ENCODE assay signal across 8 mouse cellular contexts in the genomic region with DNA sequence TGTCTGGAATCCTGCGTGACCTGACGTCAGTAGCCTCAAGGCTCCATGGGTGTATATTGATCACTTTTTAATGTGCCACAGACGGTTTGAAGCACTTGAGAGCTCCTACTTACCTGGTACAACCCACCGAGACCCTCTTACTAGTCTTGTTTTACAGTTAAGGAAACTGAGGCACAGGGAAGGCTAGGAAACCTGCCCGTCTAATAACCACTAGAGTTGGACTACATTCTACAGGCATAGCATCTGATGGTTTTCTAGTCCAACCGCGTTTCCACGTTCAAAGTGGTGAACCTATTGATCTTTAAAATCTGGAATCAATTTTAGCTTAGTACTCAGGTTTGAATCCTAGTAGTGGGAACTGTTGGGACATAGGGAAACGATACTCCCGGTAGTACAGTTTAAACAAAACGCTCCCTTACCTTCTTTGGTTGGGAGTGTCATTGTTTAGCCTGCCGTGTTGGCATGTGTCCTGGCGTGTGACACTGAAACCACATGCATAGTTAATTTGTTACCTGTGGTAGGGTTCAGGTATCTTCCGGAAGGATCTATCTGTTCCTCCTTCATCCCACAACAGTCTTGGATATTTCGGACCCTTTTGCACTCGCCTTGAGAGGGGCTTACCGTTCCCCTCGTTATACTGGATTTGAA. TPM values are rescaled to one million over a fixed set of nuclear protein-coding genes. Genes with fewer than 3 reads are reported as not detected.
A peak's percentile ranks its signal among the peaks of the same experiment; 100 is the strongest.
DNase-seq lines count a peak whose midpoint lies in the region; ATAC-seq and TF ChIP-seq lines count a peak whose summit lies in the region.

No protein-coding gene starts in this region.

- no peak for TF ChIP-seq CTCF in midbrain, postnatal 0 days (IDR thresholded peaks at IDR 0.05)

- no peak for DNase-seq in neural tube, embryonic 11.5 days (ENCODE audit: low spot score)
- no peak for DNase-seq in neural tube, embryonic 10.5 days (ENCODE audit: extremely low spot score, low spot score)
- DNase-seq in kidney, adult 9 months: peak; percentile 57
- DNase-seq in midbrain, postnatal 0 days (ENCODE audit: low spot score): no peak
- DNase-seq in B cell, adult 2 months: no peak
- DNase-seq in right cerebral cortex, postnatal 25 days: no peak
- DNase-seq in adrenal gland, postnatal 4 days (ENCODE audit: low spot score in 2 of 2): no peak

- peak overlapping the region; percentile 48 for H3K4me2 ChIP-seq in neural tube, embryonic 11.5 days (ENCODE audit: low read depth)
- peak overlapping the region; percentile 71 for H3K4me2 ChIP-seq in forebrain, embryonic 12.5 days
- H3K4me2 ChIP-seq in midbrain, postnatal 0 days (ENCODE audit: low read depth, low read length, poor library complexity, severe bottlenecking): peak overlapping the region; percentile 65

- H3K27me3 ChIP-seq in neural tube, embryonic 11.5 days (ENCODE audit: control insufficient read depth, insufficient read depth, low read length): no peaks in the 10 kb centered on the region
- no peaks in the 10 kb centered on the region for H3K27me3 ChIP-seq in forebrain, embryonic 12.5 days
- H3K27me3 ChIP-seq in midbrain, postnatal 0 days (ENCODE audit: insufficient read depth, low read length): no peaks in the 10 kb centered on the region

- peak overlapping the region; percentile 98 for H3K9ac ChIP-seq in neural tube, embryonic 11.5 days (ENCODE audit: low read length)
- H3K9ac ChIP-seq in forebrain, embryonic 12.5 days: peak overlapping the region; percentile 93
- H3K9ac ChIP-seq in midbrain, postnatal 0 days (replicated peaks; ENCODE audit: low read length, poor library complexity, severe bottlenecking): peak overlapping the region; percentile 92

- peak overlapping the region; percentile 89 for H3K4me3 ChIP-seq in neural tube, embryonic 11.5 days (ENCODE audit: low read depth, low read length)
- peak overlapping the region; percentile 96 for H3K4me3 ChIP-seq in forebrain, embryonic 12.5 days (replicated peaks)
- H3K4me3 ChIP-seq in midbrain, postnatal 0 days (ENCODE audit: low read depth, low read length): peak overlapping the region; percentile 78

- H3K9me3 ChIP-seq in neural tube, embryonic 11.5 days (ENCODE audit: control insufficient read depth, low read length): no peaks in the 10 kb centered on the region
- H3K9me3 ChIP-seq in forebrain, embryonic 12.5 days: no peaks in the 10 kb centered on the region
- H3K9me3 ChIP-seq in midbrain, postnatal 0 days (ENCODE audit: low read length): no peaks in the 10 kb centered on the region

- H3K36me3 ChIP-seq in neural tube, embryonic 11.5 days (ENCODE audit: control insufficient read depth, insufficient read depth, low read length): no peaks in the 10 kb centered on the region; the same call in 1 of the 2 replicates
- peaks cover 22% of the 10 kb centered on the region for H3K36me3 ChIP-seq in forebrain, embryonic 12.5 days (replicated peaks)
- peaks cover 13% of the 10 kb centered on the region; the same call in 1 of the 2 replicates for H3K36me3 ChIP-seq in midbrain, postnatal 0 days (ENCODE audit: insufficient read depth, low read length)

- 33% methylated on average over 18 of the region's 18 CpGs for WGBS in neural tube, embryonic 11.5 days
- 24% methylated on average over 18 of the region's 18 CpGs for WGBS in forebrain, embryonic 12.5 days
- WGBS in midbrain, postnatal 0 days: 26% methylated on average over 18 of the region's 18 CpGs

- H3K4me1 ChIP-seq in neural tube, embryonic 11.5 days (ENCODE audit: control insufficient read depth, insufficient read depth, low read length): peaks cover 5% of the 10 kb centered on the region; the same call in 1 of the 2 replicates
- peaks cover 17% of the 10 kb centered on the region for H3K4me1 ChIP-seq in forebrain, embryonic 12.5 days
- H3K4me1 ChIP-seq in midbrain, postnatal 0 days (ENCODE audit: insufficient read depth, low read length): peaks cover 4% of the 10 kb centered on the region

- peak overlapping the region; percentile 95 for H3K27ac ChIP-seq in neural tube, embryonic 11.5 days (ENCODE audit: low read depth, low read length)
- peak overlapping the region; percentile 97 for H3K27ac ChIP-seq in forebrain, embryonic 12.5 days
- peak overlapping the region; percentile 83 for H3K27ac ChIP-seq in midbrain, postnatal 0 days (ENCODE audit: low read depth, low read length)

- no peak for ATAC-seq in neural tube, embryonic 11.5 days (ENCODE audit: insufficient read depth, low FRiP score, low TSS enrichment)
- ATAC-seq in forebrain, embryonic 12.5 days (ENCODE audit: low FRiP score): no peak
- ATAC-seq in midbrain, postnatal 0 days (ENCODE audit: low FRiP score): no peak

RNA-seq across cellular contexts. Expression of gene Nhlrc2, which starts 1.1 kb away (rescaled TPM):
- 12.7 and 13.9 TPM in 2 replicates for polyA plus RNA-seq in neural tube, embryonic 11.5 days (2014; fragmentation: Nextera tagmentation; extraction: Ambion mirVana)
- polyA plus RNA-seq in forebrain, embryonic 12.5 days (2016; fragmentation: Nextera tagmentation; extraction: Ambion mirVana): 17.7 and 18.1 TPM in 2 replicates
- total RNA-seq in midbrain, postnatal 0 days (2014; rRNA removed): 9.9 and 12.0 TPM in 2 replicates
- polyA plus RNA-seq in midbrain, postnatal 0 days (2015; fragmentation: Nextera tagmentation; extraction: Ambion mirVana): 5.6 and 6.6 TPM in 2 replicates
- 10 to 100 TPM; 24.0 to 25.5 TPM for total RNA-seq in adrenal gland, postnatal 4 days (2021)

RNA-seq across cellular contexts. Expression of gene Dclre1a, which starts 1.1 kb away (rescaled TPM):
- 15.1 and 16.9 TPM in 2 replicates for polyA plus RNA-seq in neural tube, embryonic 11.5 days (2014; fragmentation: Nextera tagmentation; extraction: Ambion mirVana)
- polyA plus RNA-seq in forebrain, embryonic 12.5 days (2016; fragmentation: Nextera tagmentation; extraction: Ambion mirVana): 16.3 and 17.8 TPM in 2 replicates
- total RNA-seq in midbrain, postnatal 0 days (2014; rRNA removed): 7.5 and 11.1 TPM in 2 replicates
- polyA plus RNA-seq in midbrain, postnatal 0 days (2015; fragmentation: Nextera tagmentation; extraction: Ambion mirVana): 10.9 and 13.2 TPM in 2 replicates
- 10 to 100 TPM; 17.2 to 19.0 TPM for total RNA-seq in adrenal gland, postnatal 4 days (2021)
